Mouse (Mus musculus): ENCODE results near the gene Cntn4.

DNA sequence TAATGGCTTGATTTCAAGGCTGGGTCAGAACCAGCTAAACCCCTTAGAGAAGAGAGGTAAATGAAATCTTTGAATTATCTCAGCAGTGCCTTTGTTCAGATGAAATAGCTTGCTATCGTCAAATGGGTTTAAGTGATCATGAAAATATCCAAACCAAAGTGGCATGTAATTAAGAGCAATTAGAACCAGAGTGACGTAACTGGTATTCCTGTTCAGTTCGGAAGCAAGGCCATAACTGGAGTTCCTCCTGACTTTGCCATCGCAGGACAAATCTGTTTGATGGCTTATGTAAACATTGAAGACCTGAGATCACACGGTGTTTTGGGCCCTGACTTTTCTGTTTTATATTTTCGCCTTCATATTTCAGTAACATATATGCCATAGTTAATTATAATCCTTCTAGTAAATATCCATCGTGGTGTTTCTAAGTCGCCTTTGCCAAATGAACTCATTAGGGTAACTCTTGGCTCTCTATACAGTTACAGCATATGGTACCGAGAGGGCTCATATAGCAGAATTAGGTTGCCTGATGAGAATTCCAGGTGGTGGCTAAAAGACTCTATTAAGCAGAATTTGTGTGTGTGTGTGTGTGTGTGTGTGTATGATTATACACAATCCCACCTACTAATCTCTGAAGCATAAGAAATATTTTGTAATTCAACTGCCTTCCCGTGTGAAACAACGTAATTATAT, 889.6 kb downstream of the Cntn4 start:
- TF ChIP-seq POLR2A (IDR thresholded peaks at IDR 0.05; ENCODE audit: borderline replicate concordance, extremely low read depth, insufficient read depth, insufficient read length, poor library complexity, severe bottlenecking) = no peak
- TF ChIP-seq CTCF (IDR thresholded peaks at IDR 0.05; ENCODE audit: borderline replicate concordance, extremely low read depth, insufficient read depth, insufficient read length) = no peak

Data from brain, embryonic 14.5 days (tissue).